ENCODE assay signal across 8 mouse cellular contexts in the genomic region with DNA sequence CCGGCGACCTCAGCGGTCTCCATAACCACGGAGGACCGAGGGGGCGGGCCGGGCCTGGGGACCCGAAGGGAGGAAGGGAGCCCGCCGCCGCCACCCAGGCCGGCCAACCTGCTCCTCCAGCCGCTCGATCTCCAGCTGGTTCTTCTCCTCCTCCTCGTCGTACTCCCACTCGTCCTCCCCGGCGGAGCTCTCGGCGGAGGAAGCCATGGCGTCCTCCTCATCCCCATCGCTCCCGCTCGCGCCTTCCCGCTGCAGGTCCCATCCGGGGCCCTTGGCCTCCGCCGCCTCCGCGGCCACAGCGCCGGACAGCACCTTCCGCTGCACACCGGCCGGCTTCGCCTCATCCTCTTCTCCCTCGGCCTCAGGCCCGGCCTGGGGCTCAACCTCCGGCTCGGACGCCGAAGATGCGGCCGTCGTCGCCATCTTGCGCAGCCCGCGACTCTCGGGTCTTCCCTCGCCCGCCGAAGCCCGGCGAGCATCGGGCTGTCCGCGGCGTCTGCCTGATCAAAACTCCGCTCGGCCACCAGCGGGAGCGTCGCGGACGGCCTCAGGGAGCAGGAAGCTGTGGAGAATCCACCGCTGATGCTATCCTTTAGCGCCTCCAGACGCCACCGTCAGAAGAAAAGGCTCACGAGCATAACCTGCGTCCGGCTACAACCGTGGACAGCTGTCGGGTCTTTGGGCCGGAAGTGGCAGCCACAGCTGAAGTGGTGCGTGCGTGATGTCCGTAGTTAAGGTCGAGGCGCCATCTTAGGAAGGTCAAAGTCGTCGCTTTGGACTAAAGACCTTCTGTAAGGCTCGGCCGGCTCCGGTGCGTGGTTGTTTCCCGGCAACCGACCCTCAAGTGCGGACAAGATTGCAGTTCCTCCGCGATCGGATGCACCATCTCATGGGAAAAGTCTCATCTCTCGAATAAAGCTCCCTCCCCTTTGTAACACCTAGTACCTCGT. TPM values are rescaled to one million over a fixed set of nuclear protein-coding genes. Genes with fewer than 3 reads are reported as not detected.
DNase-seq lines count a peak whose midpoint lies in the region; ATAC-seq and TF ChIP-seq lines count a peak whose summit lies in the region.

No protein-coding gene starts in this region.

- peaks cover 31% of the 10 kb centered on the region for H3K4me1 ChIP-seq in embryonic facial prominence, embryonic 13.5 days
- H3K4me1 ChIP-seq in kidney, adult 2 months (ENCODE audit: control insufficient read depth, insufficient read depth, low read length): 0 out of 2 replicates have a peak, but pooled peaks cover 4% of the 10 kb centered on the region
- peaks cover 19% of the 10 kb centered on the region for H3K4me1 ChIP-seq in limb, embryonic 12.5 days (replicated peaks)
- peaks cover 32% of the 10 kb centered on the region for H3K4me1 ChIP-seq in midbrain, embryonic 15.5 days
- H3K4me1 ChIP-seq in spleen, adult 2 months (ENCODE audit: control insufficient read depth, insufficient read depth, insufficient read length): peaks cover 10% of the 10 kb centered on the region; the same call in 1 of the 2 replicates

- TF ChIP-seq POLR2A in kidney, adult 2 months (IDR thresholded peaks at IDR 0.05; ENCODE audit: low read depth, low read length): no peak
- peak; percentile 66 for TF ChIP-seq POLR2A in spleen, adult 2 months (IDR thresholded peaks at IDR 0.05; ENCODE audit: low read depth, low read length)

- peaks cover 49% of the 10 kb centered on the region for H3K36me3 ChIP-seq in embryonic facial prominence, embryonic 13.5 days
- no peaks in the 10 kb centered on the region for H3K36me3 ChIP-seq in kidney, adult 2 months (ENCODE audit: control insufficient read depth, insufficient read depth, low read length)
- peaks cover 47% of the 10 kb centered on the region for H3K36me3 ChIP-seq in limb, embryonic 12.5 days
- peaks cover 17% of the 10 kb centered on the region for H3K36me3 ChIP-seq in midbrain, embryonic 15.5 days (replicated peaks)
- H3K36me3 ChIP-seq in spleen, adult 2 months (ENCODE audit: control insufficient read depth, insufficient read depth, low read length): peaks cover 12% of the 10 kb centered on the region; the same call in 1 of the 2 replicates

- peak overlapping the region; percentile 93 for H3K4me3 ChIP-seq in embryonic facial prominence, embryonic 13.5 days
- peak overlapping the region; percentile 98 for H3K4me3 ChIP-seq in kidney, adult 2 months (ENCODE audit: insufficient read depth, low read depth, low read length)
- H3K4me3 ChIP-seq in limb, embryonic 12.5 days (replicated peaks): peak overlapping the region; percentile 99
- peak overlapping the region; percentile 97 for H3K4me3 ChIP-seq in midbrain, embryonic 15.5 days
- peak overlapping the region; percentile 99 for H3K4me3 ChIP-seq in spleen, adult 2 months (ENCODE audit: extremely low read depth, insufficient read depth, insufficient read length)

- peak; percentile 54 for ATAC-seq in embryonic facial prominence, embryonic 13.5 days (ENCODE audit: insufficient number of reproducible peaks, insufficient read depth, low FRiP score, low TSS enrichment, low read depth)
- 0 out of 2 replicates have a peak, but pooled peaks have one; percentile 39 for ATAC-seq in limb, embryonic 12.5 days (ENCODE audit: insufficient number of reproducible peaks, insufficient read depth, low FRiP score, low TSS enrichment, low read depth)
- peak; percentile 86 for ATAC-seq in midbrain, embryonic 15.5 days (replicated peaks)

- H3K27ac ChIP-seq in embryonic facial prominence, embryonic 13.5 days: peak overlapping the region; percentile 98
- peak overlapping the region; percentile 100 for H3K27ac ChIP-seq in kidney, adult 2 months (ENCODE audit: insufficient read depth, low read depth, low read length)
- H3K27ac ChIP-seq in limb, embryonic 12.5 days: peak overlapping the region; percentile 97
- peak overlapping the region; percentile 99 for H3K27ac ChIP-seq in midbrain, embryonic 15.5 days
- peak overlapping the region; percentile 99 for H3K27ac ChIP-seq in spleen, adult 2 months (ENCODE audit: insufficient read depth, low read length)

- H3K9me3 ChIP-seq in embryonic facial prominence, embryonic 13.5 days: no peaks in the 10 kb centered on the region
- no peaks in the 10 kb centered on the region for H3K9me3 ChIP-seq in limb, embryonic 12.5 days
- no peaks in the 10 kb centered on the region for H3K9me3 ChIP-seq in midbrain, embryonic 15.5 days

- H3K9ac ChIP-seq in embryonic facial prominence, embryonic 13.5 days: peak overlapping the region; percentile 96
- H3K9ac ChIP-seq in limb, embryonic 12.5 days (replicated peaks): peak overlapping the region; percentile 95
- H3K9ac ChIP-seq in midbrain, embryonic 15.5 days: peak overlapping the region; percentile 95

- DNase-seq in 3T3-L1 (ENCODE audit: low read depth, low spot score): peak; percentile 91
- peak; percentile 86 for DNase-seq in adrenal gland, postnatal 36 days
- DNase-seq in heart, adult 18-20 months: peak; percentile 91 to 93
- DNase-seq in kidney, adult 2 months: peak; percentile 93
- DNase-seq in spleen, adult 2 months (ENCODE audit: low read depth in 1 of 2, low spot score in 2 of 2): peak; percentile 83 to 87

- under 1% methylated on average over 97 of the region's 97 CpGs for WGBS in embryonic facial prominence, embryonic 13.5 days
- WGBS in kidney, adult 2 months: under 1% methylated on average over 90 of the region's 97 CpGs
- under 1% methylated on average over 97 of the region's 97 CpGs for WGBS in limb, embryonic 12.5 days
- under 1% methylated on average over 91 of the region's 97 CpGs for WGBS in midbrain, embryonic 15.5 days
- WGBS in spleen, adult 2 months: under 1% methylated on average over 97 of the region's 97 CpGs

- peak overlapping the region; percentile 83 for H3K4me2 ChIP-seq in embryonic facial prominence, embryonic 13.5 days
- H3K4me2 ChIP-seq in limb, embryonic 12.5 days: peak overlapping the region; percentile 95
- H3K4me2 ChIP-seq in midbrain, embryonic 15.5 days: peak overlapping the region; percentile 78

- no peaks in the 10 kb centered on the region for H3K27me3 ChIP-seq in embryonic facial prominence, embryonic 13.5 days
- no peaks in the 10 kb centered on the region for H3K27me3 ChIP-seq in kidney, adult 2 months (replicated peaks; ENCODE audit: control insufficient read depth, insufficient read depth, low read length)
- no peaks in the 10 kb centered on the region for H3K27me3 ChIP-seq in limb, embryonic 12.5 days
- no peaks in the 10 kb centered on the region for H3K27me3 ChIP-seq in midbrain, embryonic 15.5 days (replicated peaks)
- H3K27me3 ChIP-seq in spleen, adult 2 months (ENCODE audit: control insufficient read depth, insufficient read depth, low read length): no peaks in the 10 kb centered on the region

- TF ChIP-seq CTCF in kidney, adult 2 months (conservative IDR thresholded peaks at IDR 0.05; ENCODE audit: insufficient read depth, insufficient read length, low read depth, low read length): no peak
- no peak for TF ChIP-seq CTCF in spleen, adult 2 months (IDR thresholded peaks at IDR 0.05; ENCODE audit: extremely low read depth, insufficient read depth, insufficient read length, insufficient replicate concordance)

RNA-seq across cellular contexts. Expression of a gene that starts 0.8 kb away (rescaled TPM):
- 10 to 100 TPM; 30.0 to 33.3 TPM for total RNA-seq in adrenal gland, postnatal 36 days (2021)
- polyA plus RNA-seq in embryonic facial prominence, embryonic 13.5 days (2015; fragmentation: Nextera tagmentation; extraction: Ambion mirVana): 63.6 and 65.7 TPM in 2 replicates
- total RNA-seq in heart, adult 18-20 months (2021): 10 to 100 TPM in 1 of 2 experiments, 1 to 10 TPM in 1; 9.9 to 11.3 TPM
- polyA plus RNA-seq in kidney, adult 2 months (2012; rRNA removed): 13.4 TPM in 2 replicates
- 87.9 and 91.5 TPM in 2 replicates for polyA plus RNA-seq in limb, embryonic 12.5 days (2016; fragmentation: Nextera tagmentation; extraction: Ambion mirVana)
- polyA plus RNA-seq in midbrain, embryonic 15.5 days (2015; fragmentation: Nextera tagmentation; extraction: Ambion mirVana): 53.3 and 57.5 TPM in 2 replicates
- polyA plus RNA-seq in spleen, adult 2 months (2012; rRNA removed): 27.2 and 28.0 TPM in 2 replicates

RNA-seq across cellular contexts. Expression of a gene that starts 1.1 kb away (rescaled TPM):
- total RNA-seq in adrenal gland, postnatal 36 days (2021): 100 to 1,000 TPM; 612 to 984 TPM
- 101 and 106 TPM in 2 replicates for polyA plus RNA-seq in embryonic facial prominence, embryonic 13.5 days (2015; fragmentation: Nextera tagmentation; extraction: Ambion mirVana)
- total RNA-seq in heart, adult 18-20 months (2021): 100 to 1,000 TPM; 207 to 210 TPM
- 355 and 370 TPM in 2 replicates for polyA plus RNA-seq in kidney, adult 2 months (2012; rRNA removed)
- 117 and 128 TPM in 2 replicates for polyA plus RNA-seq in limb, embryonic 12.5 days (2016; fragmentation: Nextera tagmentation; extraction: Ambion mirVana)
- 75.4 and 78.4 TPM in 2 replicates for polyA plus RNA-seq in midbrain, embryonic 15.5 days (2015; fragmentation: Nextera tagmentation; extraction: Ambion mirVana)
- polyA plus RNA-seq in spleen, adult 2 months (2012; rRNA removed): 77.5 and 79.7 TPM in 2 replicates

RNA-seq across cellular contexts. Expression of a gene that starts 28.8 kb away (rescaled TPM):
- 10 to 100 TPM in 1 of 2 experiments, 1 to 10 TPM in 1; 9.3 to 14.1 TPM for total RNA-seq in adrenal gland, postnatal 36 days (2021)
- 109 and 141 TPM in 2 replicates for polyA plus RNA-seq in embryonic facial prominence, embryonic 13.5 days (2015; fragmentation: Nextera tagmentation; extraction: Ambion mirVana)
- total RNA-seq in heart, adult 18-20 months (2021): 1 to 10 TPM; 2.7 to 5.1 TPM
- 14.8 and 19.0 TPM in 2 replicates for polyA plus RNA-seq in kidney, adult 2 months (2012; rRNA removed)
- 236 and 242 TPM in 2 replicates for polyA plus RNA-seq in limb, embryonic 12.5 days (2016; fragmentation: Nextera tagmentation; extraction: Ambion mirVana)
- 5.7 and 6.3 TPM in 2 replicates for polyA plus RNA-seq in midbrain, embryonic 15.5 days (2015; fragmentation: Nextera tagmentation; extraction: Ambion mirVana)
- polyA plus RNA-seq in spleen, adult 2 months (2012; rRNA removed): 3.0 and 4.8 TPM in 2 replicates

RNA-seq across cellular contexts. Expression of a gene that starts 35.9 kb away (rescaled TPM):
- total RNA-seq in adrenal gland, postnatal 36 days (2021): 10 to 100 TPM; 12.7 to 15.2 TPM
- polyA plus RNA-seq in embryonic facial prominence, embryonic 13.5 days (2015; fragmentation: Nextera tagmentation; extraction: Ambion mirVana): 6.2 and 6.6 TPM in 2 replicates
- total RNA-seq in heart, adult 18-20 months (2021): 1 to 10 TPM; 8.6 to 8.7 TPM
- 6.7 and 7.1 TPM in 2 replicates for polyA plus RNA-seq in kidney, adult 2 months (2012; rRNA removed)
- 3.8 and 5.0 TPM in 2 replicates for polyA plus RNA-seq in limb, embryonic 12.5 days (2016; fragmentation: Nextera tagmentation; extraction: Ambion mirVana)
- polyA plus RNA-seq in midbrain, embryonic 15.5 days (2015; fragmentation: Nextera tagmentation; extraction: Ambion mirVana): 10.4 and 10.7 TPM in 2 replicates
- 5.0 and 6.4 TPM in 2 replicates for polyA plus RNA-seq in spleen, adult 2 months (2012; rRNA removed)

RNA-seq across cellular contexts. Expression of a gene that starts 46.9 kb away (rescaled TPM):
- not detected for total RNA-seq in adrenal gland, postnatal 36 days (2021)
- not detected in 2 replicates for polyA plus RNA-seq in embryonic facial prominence, embryonic 13.5 days (2015; fragmentation: Nextera tagmentation; extraction: Ambion mirVana)
- total RNA-seq in heart, adult 18-20 months (2021): not detected
- polyA plus RNA-seq in kidney, adult 2 months (2012; rRNA removed): not detected in 2 replicates
- polyA plus RNA-seq in limb, embryonic 12.5 days (2016; fragmentation: Nextera tagmentation; extraction: Ambion mirVana): not detected in 2 replicates
- not detected in 2 replicates for polyA plus RNA-seq in midbrain, embryonic 15.5 days (2015; fragmentation: Nextera tagmentation; extraction: Ambion mirVana)
- not detected in 2 replicates for polyA plus RNA-seq in spleen, adult 2 months (2012; rRNA removed)

Comparison
In these comparisons a context has a peak if more than half of its experiments do, and no peak if none do; other contexts are left out.
1. Peak in every context shown above with its lines: DNase-seq, ATAC-seq, H3K4me3 ChIP-seq and H3K27ac ChIP-seq.